Mouse (Mus musculus): Measurements from ENCODE around the gene Clip1.

Clip1 gene

GRCm38 (mm10) chr5:123602174-123602573 lies 82.2 kb downstream of the Clip1 start:
- DNase-seq (ENCODE audit: low spot score) = no peak

GRCm38 (mm10) chr5:123599319-123599718 lies 85.1 kb downstream of the Clip1 start:
- DNase-seq (ENCODE audit: low spot score) = no peak

- DNase-seq (ENCODE audit: low spot score) = no peak
Measured at GRCm38 (mm10) chr5:123593622-123594280, 90.7 kb downstream of the Clip1 start.

- no peak for DNase-seq (ENCODE audit: low spot score)
Measured at GRCm38 (mm10) chr5:123580043-123580442, 104.4 kb downstream of the Clip1 start.

GRCm38 (mm10) chr5:123576696-123577095 lies 107.7 kb downstream of the Clip1 start:
- no peak for DNase-seq (ENCODE audit: low spot score)

GRCm38 (mm10) chr5:123573362-123573761 lies 111.1 kb downstream of the Clip1 start:
- DNase-seq (ENCODE audit: low spot score) = no peak

- DNase-seq (ENCODE audit: low spot score) = peak; percentile 97
Measured at GRCm38 (mm10) chr5:123572357-123573186, 111.8 kb downstream of the Clip1 start, which contains the start of gene Vps33a. TSS of gene Vps33a (minus strand) at chr5:123573038.

- DNase-seq (ENCODE audit: low spot score) = no peak
Measured at GRCm38 (mm10) chr5:123561128-123561527, 123.3 kb downstream of the Clip1 start.

- no peak for DNase-seq (ENCODE audit: low spot score)
Measured at GRCm38 (mm10) chr5:123559588-123559987, 124.8 kb downstream of the Clip1 start.

GRCm38 (mm10) chr5:123556451-123556850 lies 128.0 kb downstream of the Clip1 start:
- no peak for DNase-seq (ENCODE audit: low spot score)

- DNase-seq (ENCODE audit: low spot score) = no peak
Measured at GRCm38 (mm10) chr5:123555693-123556092, 128.7 kb downstream of the Clip1 start.

- no peak for DNase-seq (ENCODE audit: low spot score)
Measured at GRCm38 (mm10) chr5:123533801-123534200, 150.6 kb downstream of the Clip1 start.

GRCm38 (mm10) chr5:123530056-123530455 lies 154.4 kb downstream of the Clip1 start:
- no peak for DNase-seq (ENCODE audit: low spot score)

GRCm38 (mm10) chr5:123528641-123529040 lies 155.8 kb downstream of the Clip1 start:
- no peak for DNase-seq (ENCODE audit: low spot score)

All from ovary, postnatal 14 days (tissue).